Mouse (Mus musculus): Measurements from ENCODE around the gene Ugcg.

DNA sequence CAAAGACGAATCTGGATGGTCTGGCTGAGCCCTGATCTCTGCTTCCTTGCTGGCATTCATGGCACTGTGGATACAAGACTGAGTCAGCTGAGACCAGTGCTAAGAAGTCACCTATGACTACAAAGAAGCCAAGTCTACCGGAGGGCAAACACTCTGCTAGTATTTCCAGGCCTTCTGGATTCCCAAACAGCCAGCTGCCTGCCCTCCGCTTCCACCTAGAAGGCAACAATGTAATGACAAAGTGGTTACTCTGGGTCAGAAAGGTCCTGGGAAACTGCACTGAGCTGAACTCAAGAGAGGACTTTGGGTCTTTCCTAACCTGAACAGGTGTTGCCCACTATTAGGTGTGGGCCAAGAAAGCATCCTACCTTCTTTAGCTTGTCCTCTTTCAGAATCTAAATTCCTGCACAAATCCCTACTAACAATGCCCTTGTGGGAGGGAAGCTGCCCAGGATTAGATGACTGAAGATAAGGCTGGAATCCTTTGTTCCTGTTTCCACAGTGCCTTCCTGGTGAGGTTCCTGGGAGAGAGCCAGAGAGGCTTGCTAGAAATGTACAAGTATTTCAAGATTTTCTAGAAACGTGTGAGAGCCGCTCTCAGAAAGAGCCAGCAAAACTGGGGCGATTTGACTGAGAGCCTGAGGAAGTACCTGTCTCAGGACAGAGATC lies 63.5 kb downstream of the Ugcg start:
- TF ChIP-seq CTCF (conservative IDR thresholded peaks at IDR 0.05; ENCODE audit: low read length) (no peak), NANOG (IDR thresholded peaks at IDR 0.05; ENCODE audit: borderline replicate concordance, low read length) (no peak), POU5F1 (IDR thresholded peaks at IDR 0.05; ENCODE audit: borderline replicate concordance, low read length) (no peak)

Data from E14TG2a.4 (cell line).